Mouse (Mus musculus) heart, embryonic 16.5 days (tissue): Measurements from ENCODE around the gene Nt5dc3. TPM values are rescaled to one million over a fixed set of nuclear protein-coding genes. Genes with fewer than 3 reads are reported as not detected.
A peak's percentile ranks its signal among the peaks of the same experiment; 100 is the strongest.

Source experiments
- ATAC-seq: fragments of 200-750 bp; cut with Nextera tagmentation; replicated peaks from 2 replicates; pipeline ENCODE4 v1.8.0; 2017; ENCODE audit warnings: moderate number of reproducible peaks; ENCODE audit not compliant: insufficient read depth, low FRiP score; ENCODE audit errors: extremely low read depth
- H3K27ac ChIP-seq: fragments of 300-500 bp; sonication (generic); 2 replicates; pipeline ENCODE4 v1.5.1; 2014; ENCODE audit warnings: mild to moderate bottlenecking, low read length, control low read depth, moderate library complexity
- H3K27me3 ChIP-seq: fragments of 300-500 bp; sonication (generic); 2 replicates; pipeline ENCODE4 v1.6.1; 2014; ENCODE audit warnings: low read length, mixed read lengths; ENCODE audit not compliant: control insufficient read depth, insufficient read depth
- H3K36me3 ChIP-seq: fragments of 300-500 bp; sonication (generic); 2 replicates; pipeline ENCODE4 v1.6.1; 2014; ENCODE audit not compliant: control insufficient read depth, insufficient read depth
- H3K4me1 ChIP-seq: fragments of 300-500 bp; sonication (generic); 2 replicates; pipeline ENCODE4 v1.6.1; 2014; ENCODE audit warnings: low read length, mixed read lengths; ENCODE audit not compliant: control insufficient read depth, insufficient read depth
- H3K4me2 ChIP-seq: fragments of 300-500 bp; sonication (generic); 2 replicates; pipeline ENCODE4 v1.6.1; 2014; ENCODE audit warnings: low read depth, mild to moderate bottlenecking, control low read depth, low read length
- H3K4me3 ChIP-seq: fragments of 300-500 bp; sonication (generic); 2 replicates; pipeline ENCODE4 v1.5.1; 2014; ENCODE audit warnings: mild to moderate bottlenecking, control low read depth, low read length
- H3K9ac ChIP-seq: fragments of 300-500 bp; sonication (generic); 2 replicates; pipeline ENCODE4 v1.6.1; 2014; ENCODE audit warnings: low read length, control low read depth
- H3K9me3 ChIP-seq: fragments of 300-500 bp; sonication (generic); replicated peaks from 2 replicates; pipeline ENCODE4 v1.6.1; 2016; ENCODE audit warnings: low read length; ENCODE audit not compliant: control insufficient read depth
- WGBS: fragments of 180-500 bp; shearing (Covaris S2); extraction: QIAGEN DNeasy Blood & Tissue Kit; methylation state at CpG from one replicate; pipeline ENCODE4 v1.1.7; 2014; 5-methylcytosine and 5-hydroxymethylcytosine counted together
- polyA plus RNA-seq: library from polyadenylated mRNA; unstranded; fragments of >200 nt; fragmentation: Nextera tagmentation; extraction: Ambion mirVana; gene quantifications from 2 replicates; pipeline ENCODE4 v1.2.1, GENCODE M21; 2015

The Nt5dc3 gene
- polyA plus RNA-seq, 1 experiment from 2014 or later = 4.8 TPM

GRCm38 (mm10) chr10:86785396-86785795 is 6.6 kb downstream of the Nt5dc3 start:
- Histone ChIP-seq H3K27me3 (no peaks in the 10 kb centered on the region), H3K4me1 (peaks cover 31% of the 10 kb centered on the region), H3K9me3 (no peaks in the 10 kb centered on the region), H3K27ac (no peak overlapping the region), H3K4me2 (no peak overlapping the region), H3K36me3 (no peaks in the 10 kb centered on the region), H3K4me3 (no peak overlapping the region), H3K9ac (no peak overlapping the region)
- 78% methylated on average over 2 of the region's 2 CpGs for WGBS
- ATAC-seq = no peak

- Histone ChIP-seq H3K4me2 (no peak overlapping the region), H3K27me3 (no peaks in the 10 kb centered on the region), H3K9me3 (no peaks in the 10 kb centered on the region), H3K36me3 (no peaks in the 10 kb centered on the region), H3K4me3 (no peak overlapping the region), H3K9ac (no peak overlapping the region), H3K4me1 (peaks cover 25% of the 10 kb centered on the region), H3K27ac (no peak overlapping the region)
- ATAC-seq = no peak
- 94% methylated on average over 5 of the region's 5 CpGs for WGBS
These were observed 7.3 kb downstream of the Nt5dc3 start for GRCm38 (mm10) chr10:86786083-86786482.

GRCm38 (mm10) chr10:86788193-86788592 is 9.4 kb downstream of the Nt5dc3 start:
- Histone ChIP-seq H3K4me1 (peaks cover 30% of the 10 kb centered on the region), H3K27me3 (no peaks in the 10 kb centered on the region), H3K36me3 (no peaks in the 10 kb centered on the region), H3K9me3 (no peaks in the 10 kb centered on the region), H3K27ac (no peak overlapping the region), H3K4me2 (no peak overlapping the region), H3K9ac (no peak overlapping the region), H3K4me3 (no peak overlapping the region)
- 50% methylated on average over 5 of the region's 5 CpGs for WGBS
- no peak for ATAC-seq

GRCm38 (mm10) chr10:86789146-86789672 is 10.4 kb downstream of the Nt5dc3 start:
- Histone ChIP-seq H3K4me1 (peaks cover 39% of the 10 kb centered on the region), H3K9me3 (no peaks in the 10 kb centered on the region), H3K27ac (no peak overlapping the region), H3K27me3 (no peaks in the 10 kb centered on the region), H3K4me3 (no peak overlapping the region), H3K4me2 (no peak overlapping the region), H3K9ac (no peak overlapping the region), H3K36me3 (no peaks in the 10 kb centered on the region)
- ATAC-seq = no peak
- WGBS = 84% methylated on average over 7 of the region's 7 CpGs

GRCm38 (mm10) chr10:86791507-86792184 is 12.8 kb downstream of the Nt5dc3 start:
- 57% methylated on average over 7 of the region's 7 CpGs for WGBS
- H3K27me3 ChIP-seq = no peaks in the 10 kb centered on the region
- H3K36me3 ChIP-seq = no peaks in the 10 kb centered on the region
- H3K4me2 ChIP-seq = no peak overlapping the region
- H3K27ac ChIP-seq = peak overlapping the region; percentile 44; the same call in 1 of the 2 replicates
- H3K9ac ChIP-seq = no peak overlapping the region
- no peaks in the 10 kb centered on the region for H3K9me3 ChIP-seq
- H3K4me3 ChIP-seq = no peak overlapping the region
- H3K4me1 ChIP-seq = peaks cover 43% of the 10 kb centered on the region
- ATAC-seq = no peak

- WGBS = 51% methylated on average over 2 of the region's 2 CpGs
- Histone ChIP-seq H3K4me1 (peaks cover 35% of the 10 kb centered on the region), H3K27me3 (no peaks in the 10 kb centered on the region), H3K27ac (peak overlapping the region; percentile 81), H3K4me2 (no peak overlapping the region), H3K4me3 (no peak overlapping the region), H3K36me3 (no peaks in the 10 kb centered on the region), H3K9ac (0 out of 2 replicates have a peak overlapping the region, but pooled peaks have one; percentile 17), H3K9me3 (no peaks in the 10 kb centered on the region)
- peak; percentile 64 for ATAC-seq
These were observed 14.7 kb downstream of the Nt5dc3 start for GRCm38 (mm10) chr10:86793509-86793951.

- peaks cover 35% of the 10 kb centered on the region for H3K4me1 ChIP-seq
- H3K36me3 ChIP-seq = no peaks in the 10 kb centered on the region
- peak overlapping the region; percentile 81 for H3K27ac ChIP-seq
- H3K4me3 ChIP-seq = no peak overlapping the region
- no peak overlapping the region for H3K9ac ChIP-seq
- ATAC-seq = no peak
- H3K4me2 ChIP-seq = no peak overlapping the region
- no peaks in the 10 kb centered on the region for H3K9me3 ChIP-seq
- 86% methylated on average over 4 of the region's 4 CpGs for WGBS
- H3K27me3 ChIP-seq = no peaks in the 10 kb centered on the region
These were observed 15.4 kb downstream of the Nt5dc3 start for GRCm38 (mm10) chr10:86794196-86794595.

- H3K9ac ChIP-seq = peak overlapping the region; percentile 50
- H3K9me3 ChIP-seq = no peaks in the 10 kb centered on the region
- WGBS = 74% methylated on average over 9 of the region's 9 CpGs
- H3K4me2 ChIP-seq = no peak overlapping the region
- peaks cover 35% of the 10 kb centered on the region for H3K4me1 ChIP-seq
- H3K4me3 ChIP-seq = no peak overlapping the region
- H3K36me3 ChIP-seq = no peaks in the 10 kb centered on the region
- no peaks in the 10 kb centered on the region for H3K27me3 ChIP-seq
- peak overlapping the region; percentile 86 for H3K27ac ChIP-seq
- peak; percentile 73 for ATAC-seq
These were observed 16.2 kb downstream of the Nt5dc3 start for GRCm38 (mm10) chr10:86794794-86795535.
